Mouse (Mus musculus): ENCODE measurements around the gene Sh3gl3. TPM values are rescaled to one million over a fixed set of nuclear protein-coding genes. Genes with fewer than 3 reads are reported as not detected.
A peak's percentile ranks its signal among the peaks of the same experiment; 100 is the strongest.

The Sh3gl3 gene
- total RNA-seq, 2 experiments from 2014 or later, result 0.51 to 0.67 TPM

DNA sequence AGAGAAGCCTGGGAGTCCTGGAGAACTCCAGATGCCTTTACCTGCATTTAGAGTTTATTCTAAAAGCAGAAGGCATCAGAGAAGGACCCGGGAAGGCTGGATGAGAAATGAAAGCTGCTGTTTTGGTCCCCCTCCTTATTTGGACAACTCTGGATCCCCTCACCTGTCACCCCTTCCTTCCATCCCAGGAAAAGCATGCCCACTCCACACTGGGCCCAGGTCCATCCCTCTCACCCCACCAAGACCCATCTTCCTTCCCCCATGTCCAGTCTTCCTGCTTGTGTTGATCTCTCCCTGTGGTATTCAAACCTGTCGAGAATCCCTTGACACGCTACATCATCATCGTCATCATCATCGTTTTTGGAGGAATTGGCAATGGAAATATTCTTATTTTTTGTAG is 101.3 kb downstream of the Sh3gl3 start:
- intact Hi-C loops (cut with DNase I), result no loop called here
- DNase-seq, result no peak

DNA sequence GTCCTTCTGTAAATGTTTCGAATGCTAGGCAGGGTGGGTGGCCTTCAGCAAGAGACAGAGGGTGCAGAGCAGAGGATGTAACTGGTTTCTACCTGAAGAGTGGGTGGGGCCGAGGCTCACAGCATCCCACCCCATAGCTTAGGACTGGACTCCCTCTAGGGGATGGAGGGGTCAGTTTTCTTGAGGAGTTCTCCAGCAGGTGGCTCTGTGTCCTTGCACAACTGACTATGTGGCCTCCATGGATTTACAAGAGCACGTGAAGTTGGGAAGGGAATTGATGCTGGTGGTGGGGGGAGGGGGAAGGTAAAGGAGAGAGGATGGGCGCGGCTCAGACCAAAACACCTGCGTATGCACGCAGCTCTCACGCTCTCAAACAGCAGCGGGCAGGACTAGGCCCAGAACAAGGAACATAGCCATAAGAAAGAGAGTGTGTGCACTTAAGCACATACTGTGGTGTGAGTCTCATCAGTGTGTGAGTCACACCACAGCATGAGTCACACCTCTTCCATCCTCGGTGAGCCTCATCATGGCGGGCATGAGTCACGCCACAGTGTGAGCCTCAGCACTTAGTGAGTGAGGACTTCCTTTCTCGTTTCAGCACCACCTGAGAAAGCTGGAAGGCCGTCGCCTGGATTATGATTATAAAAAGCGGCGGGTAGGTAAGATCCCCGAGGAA is 102.0 kb downstream of the Sh3gl3 start:
- intact Hi-C loops (cut with DNase I), result no loop called here

DNA sequence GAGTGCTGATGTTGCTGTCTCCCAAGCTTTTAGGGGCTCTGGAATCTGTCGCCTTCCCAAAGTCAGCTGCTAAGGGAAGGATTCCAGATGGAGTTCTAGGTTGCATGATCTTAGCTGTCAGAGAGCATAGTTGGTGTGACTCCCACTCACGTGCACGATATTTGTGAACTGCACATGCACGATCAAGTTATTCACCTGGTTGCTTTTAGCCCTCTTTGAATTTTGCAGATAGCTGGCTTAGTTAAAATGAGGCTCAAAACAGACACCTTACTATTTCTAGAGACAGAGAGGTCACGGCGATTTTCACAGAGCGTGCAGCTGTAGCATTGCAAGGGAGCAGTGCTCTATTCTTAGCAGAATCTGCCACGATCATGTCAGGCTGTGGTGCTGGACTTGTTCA is 108.4 kb downstream of the Sh3gl3 start:
- intact Hi-C loops (cut with DNase I), result no loop called here
- DNase-seq, result no peak

More for the DNA sequence above, 102.0 kb downstream of the Sh3gl3 start:
- DNase-seq, result no peak

DNA sequence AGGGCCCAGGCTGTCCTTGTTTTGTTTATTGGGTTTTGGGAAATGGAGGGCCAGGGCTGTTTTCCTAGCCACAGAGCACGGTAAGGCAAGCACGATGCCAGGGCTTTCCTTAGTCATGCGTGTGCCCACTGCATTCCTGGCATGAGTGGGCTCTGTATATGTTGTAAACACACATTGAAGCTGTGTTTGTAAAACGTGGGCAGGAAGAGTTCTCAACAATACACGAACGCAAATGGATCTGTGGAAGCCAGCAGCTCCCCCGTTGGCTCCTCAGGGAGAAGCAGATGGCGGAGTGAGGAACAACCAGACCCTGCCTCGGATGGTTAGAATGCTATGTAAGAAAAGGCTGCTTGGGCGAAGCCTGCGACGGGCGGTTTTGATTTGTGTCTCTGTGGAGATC is 108.8 kb downstream of the Sh3gl3 start:
- no peak for DNase-seq
- intact Hi-C loops (cut with DNase I), result no loop called here

DNA sequence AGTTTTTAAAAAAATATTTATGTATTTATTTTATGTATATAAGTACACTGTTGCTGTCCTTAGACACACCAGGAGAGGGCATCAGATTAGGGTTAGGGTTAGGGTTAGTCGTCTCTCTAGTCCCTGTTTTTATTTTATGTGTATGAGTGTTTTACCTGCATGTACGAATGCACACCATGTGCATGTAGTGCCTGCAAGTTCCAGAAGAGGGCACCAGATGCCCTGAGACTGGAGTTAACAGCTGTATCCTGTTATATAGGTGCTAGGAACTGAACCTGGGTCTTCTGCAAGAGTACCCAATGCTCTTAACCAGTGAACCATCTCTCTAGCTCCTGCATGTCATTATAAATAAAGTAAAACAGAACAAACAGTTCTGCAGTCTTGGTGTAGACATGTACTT is 113.6 kb downstream of the Sh3gl3 start:
- no peak for DNase-seq
- intact Hi-C loops (cut with DNase I), result no loop called here

DNA sequence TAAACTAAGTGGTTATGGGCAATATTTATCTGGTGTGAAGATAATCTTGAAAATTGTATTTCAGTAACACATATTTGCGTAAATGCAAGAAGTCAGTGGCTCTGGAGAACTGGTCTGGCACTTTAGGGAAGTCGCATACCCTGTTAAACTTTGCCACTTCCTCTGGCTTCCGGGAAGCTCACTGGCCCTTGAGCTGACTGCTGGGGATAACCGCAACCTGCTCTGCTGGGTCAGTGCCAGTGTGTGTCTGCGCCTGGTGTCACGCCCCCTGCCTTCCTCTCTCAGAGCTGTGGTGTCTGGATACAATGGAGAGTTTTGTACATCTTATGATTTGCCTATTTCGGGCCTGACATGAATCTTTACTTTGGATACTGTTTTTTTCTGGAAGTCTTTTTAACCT is 119.8 kb downstream of the Sh3gl3 start:
- no peak for DNase-seq
- intact Hi-C loops (cut with DNase I), result no loop called here

DNA sequence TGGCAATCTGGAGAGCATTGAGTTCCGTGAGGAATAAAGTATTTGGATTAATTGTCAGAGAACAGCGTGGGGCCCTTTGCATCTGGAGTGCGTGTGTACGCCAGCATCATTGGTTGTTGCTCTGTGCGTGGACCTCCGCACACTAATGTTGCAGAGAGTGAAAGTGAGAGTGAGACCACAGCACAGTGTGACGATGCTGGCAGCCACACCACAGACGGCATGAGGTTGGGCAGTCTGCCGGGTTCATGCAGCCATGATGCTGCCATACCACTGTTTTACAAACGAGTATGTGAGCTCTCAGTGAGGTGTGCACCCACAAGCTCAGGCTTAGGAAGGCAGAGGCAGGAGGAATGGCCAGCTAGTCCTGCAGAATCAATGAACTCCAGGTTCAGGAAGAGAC is 120.4 kb downstream of the Sh3gl3 start:
- no peak for DNase-seq
- intact Hi-C loops (cut with DNase I), result no loop called here

DNA sequence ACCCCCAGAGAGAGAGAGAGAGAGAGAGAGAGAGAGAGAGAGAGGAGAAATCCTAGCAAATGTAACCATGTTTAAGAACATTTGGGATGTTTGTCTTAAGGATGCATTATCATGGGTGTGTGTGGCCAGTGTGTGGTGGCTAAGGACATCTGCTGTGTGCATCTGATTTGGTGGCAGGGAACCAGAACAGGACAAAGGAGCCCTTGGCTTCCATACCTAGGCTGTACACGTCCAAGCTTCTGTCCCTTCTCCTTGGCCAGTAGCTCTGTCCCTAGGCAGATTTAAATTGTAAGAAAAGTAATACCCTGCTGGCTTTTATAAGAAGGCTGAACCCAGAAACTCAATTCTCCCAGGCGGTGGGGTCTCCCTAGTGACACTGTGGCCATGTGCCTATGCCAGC is 121.0 kb downstream of the Sh3gl3 start:
- DNase-seq, result no peak
- intact Hi-C loops (cut with DNase I), result no loop called here

DNA sequence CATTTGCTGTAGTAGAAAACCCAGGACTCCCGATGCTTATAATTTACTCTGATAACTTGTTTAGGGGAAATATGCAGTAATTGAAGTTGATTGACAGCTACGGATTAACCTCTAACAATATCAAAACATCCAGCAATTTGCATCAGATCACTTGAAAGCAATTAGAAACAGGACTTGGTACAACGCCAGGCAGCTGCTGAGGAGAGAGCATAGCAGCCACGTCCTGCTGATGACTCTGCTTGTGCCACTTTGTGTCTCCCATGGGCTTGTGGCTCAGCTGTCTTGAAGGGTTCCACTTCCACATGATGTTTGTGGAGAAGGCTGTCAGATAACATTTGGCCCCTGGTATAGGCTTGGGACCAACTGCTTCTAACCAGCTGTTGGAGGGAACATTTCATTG is 134.8 kb downstream of the Sh3gl3 start:
- DNase-seq, result no peak
- intact Hi-C loops (cut with DNase I), result no loop called here

DNA sequence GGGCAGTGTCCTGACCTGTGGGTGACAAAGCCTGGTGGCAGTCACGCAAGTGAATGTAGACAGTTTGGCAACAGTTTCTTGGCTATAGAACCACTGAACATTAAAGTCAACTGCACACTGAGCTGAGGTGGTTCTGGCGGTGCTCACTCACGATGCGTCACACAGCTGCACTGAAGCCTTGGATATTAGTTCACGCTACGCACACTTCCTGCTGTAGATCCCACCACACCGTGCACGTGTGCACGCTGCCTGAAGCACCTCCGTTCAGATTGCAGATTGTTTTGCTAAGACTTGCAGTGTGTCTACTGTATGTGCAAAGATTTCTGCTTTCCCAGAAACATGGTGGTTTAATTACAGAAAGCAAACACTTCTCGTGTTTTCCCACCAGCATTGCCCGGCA is 144.9 kb downstream of the Sh3gl3 start:
- DNase-seq, result no peak
- intact Hi-C loops (cut with DNase I), result no loop called here

DNA sequence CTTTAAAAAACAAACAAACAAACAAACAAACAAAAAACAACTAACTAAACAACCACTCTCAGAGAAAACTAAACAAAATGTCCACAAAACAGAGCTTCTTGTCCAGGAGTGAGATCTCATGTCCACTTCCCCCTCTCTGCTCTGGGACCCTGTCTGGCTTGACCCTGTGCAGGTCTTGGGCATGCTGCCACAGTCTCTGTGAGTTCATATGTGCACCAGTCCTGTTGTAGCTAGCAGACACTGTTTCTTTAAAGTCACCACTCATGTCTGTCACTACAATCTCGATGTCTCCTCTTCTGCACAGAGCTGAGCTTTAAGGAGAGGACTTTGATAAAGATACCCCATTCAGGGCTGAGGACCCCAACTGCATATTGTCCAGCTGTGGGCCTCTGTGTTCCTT is 153.0 kb downstream of the Sh3gl3 start:
- DNase-seq, result no peak
- intact Hi-C loops (cut with DNase I), result no loop called here

DNA sequence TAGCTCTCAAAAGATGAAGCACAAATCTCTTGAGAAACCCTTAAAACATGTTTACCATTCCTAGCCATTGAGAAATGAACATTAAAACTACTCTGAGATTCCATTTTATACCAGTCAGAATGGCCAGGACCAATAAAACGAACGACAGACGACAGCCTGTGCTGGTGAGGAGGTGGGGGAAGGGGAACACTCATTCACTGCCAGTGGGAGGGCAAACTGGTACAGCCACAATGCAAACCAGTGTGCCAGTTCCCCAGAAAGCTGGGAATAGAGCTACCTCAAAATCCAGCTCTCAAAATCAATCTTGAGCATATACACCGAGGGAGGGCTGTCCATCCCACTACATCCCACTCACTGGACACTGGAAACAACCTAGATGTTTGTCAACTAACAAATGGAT is 153.6 kb downstream of the Sh3gl3 start:
- intact Hi-C loops (cut with DNase I), result no loop called here
- no peak for DNase-seq

DNA sequence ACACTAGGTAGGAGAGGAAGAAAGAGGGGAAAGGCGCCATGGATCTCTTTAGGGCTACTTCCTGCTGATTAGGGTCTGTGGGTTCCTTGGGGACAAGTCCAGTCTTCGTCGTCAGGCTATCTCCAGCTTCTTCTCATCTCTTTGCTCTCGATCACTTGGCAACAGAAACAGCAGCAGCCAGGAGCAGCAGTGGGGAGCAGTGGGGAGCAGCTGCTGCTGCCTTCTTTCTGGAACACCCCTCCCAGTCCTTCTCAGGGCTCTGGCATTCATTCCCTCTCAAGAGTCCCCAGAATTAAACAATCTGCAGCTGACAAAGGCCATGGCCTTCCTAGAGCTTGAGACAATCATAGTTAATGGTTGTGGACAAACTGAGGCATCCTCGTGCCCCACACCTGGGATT is 154.2 kb downstream of the Sh3gl3 start:
- DNase-seq, result no peak
- intact Hi-C loops (cut with DNase I), result no loop called here

DNA sequence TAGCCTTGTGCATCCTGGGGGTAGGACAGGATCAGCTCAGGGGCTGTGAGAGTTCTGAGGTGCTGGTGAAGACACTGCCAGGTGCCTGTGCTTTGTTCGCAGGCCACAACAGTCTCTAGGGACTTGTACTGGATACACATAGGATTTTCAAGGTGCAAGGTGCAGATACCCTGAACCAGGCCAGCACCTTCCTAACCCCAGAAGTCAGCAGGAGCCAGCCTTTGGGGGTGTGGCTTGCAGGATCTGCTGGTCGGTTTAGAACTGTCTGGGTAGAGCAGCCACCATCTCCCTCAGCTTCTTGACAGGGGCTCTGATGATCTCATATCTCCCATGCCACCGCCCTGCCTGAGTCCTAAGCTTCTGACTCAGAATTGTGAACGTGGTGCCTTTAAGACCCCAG is 156.2 kb downstream of the Sh3gl3 start:
- intact Hi-C loops (cut with DNase I), result loop anchor here (10.0 kb wide), 1 partner anchor 315 kb away; the partner anchor contains the start of genes Efl1 and Saxo2
- DNase-seq, result no peak

DNA sequence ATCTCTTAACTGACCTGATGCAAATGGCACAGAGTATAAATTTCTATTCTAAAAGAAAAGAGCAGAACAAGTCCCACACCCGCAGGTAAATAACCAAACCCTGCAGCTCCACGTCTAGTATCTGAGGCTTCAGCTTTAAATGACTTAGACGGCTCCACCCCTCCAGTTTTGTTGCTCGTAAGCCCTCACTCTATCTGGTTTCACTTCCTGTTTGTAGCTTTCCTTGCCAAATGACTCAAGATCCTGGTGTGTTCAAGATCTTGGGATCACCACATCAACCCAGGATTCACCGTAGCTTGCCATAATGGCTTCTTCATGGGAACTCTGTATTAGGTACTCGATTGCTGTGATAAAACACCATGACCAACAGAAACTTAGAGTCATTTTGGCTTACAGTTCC is 157.2 kb downstream of the Sh3gl3 start:
- no peak for DNase-seq
- intact Hi-C loops (cut with DNase I), result loop anchor here (10.0 kb wide), 1 partner anchor 314 kb away; the partner anchor contains the start of genes Efl1 and Saxo2

DNA sequence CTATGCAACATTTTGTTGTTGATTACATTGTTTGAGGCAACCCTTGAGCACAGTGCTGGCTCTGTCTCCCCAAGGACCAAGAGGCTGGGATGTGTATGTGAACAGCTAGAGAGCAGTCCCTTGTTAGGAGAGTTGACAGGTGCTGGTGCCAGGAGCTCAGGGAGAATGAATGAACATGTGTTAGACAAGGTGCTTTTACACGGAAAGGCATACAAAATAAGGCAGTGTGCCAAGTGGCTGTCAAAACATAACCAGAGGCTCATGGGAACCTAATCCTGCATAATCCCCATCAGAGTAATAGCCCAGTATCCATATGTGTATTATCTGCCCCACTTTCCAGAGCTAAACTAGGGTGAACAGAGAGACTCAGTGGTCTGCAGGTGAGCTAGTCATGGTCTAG is 160.4 kb downstream of the Sh3gl3 start:
- intact Hi-C loops (cut with DNase I), result loop anchor here (10.0 kb wide), 1 partner anchor 311 kb away; the partner anchor contains the start of genes Efl1 and Saxo2
- no peak for DNase-seq

DNA sequence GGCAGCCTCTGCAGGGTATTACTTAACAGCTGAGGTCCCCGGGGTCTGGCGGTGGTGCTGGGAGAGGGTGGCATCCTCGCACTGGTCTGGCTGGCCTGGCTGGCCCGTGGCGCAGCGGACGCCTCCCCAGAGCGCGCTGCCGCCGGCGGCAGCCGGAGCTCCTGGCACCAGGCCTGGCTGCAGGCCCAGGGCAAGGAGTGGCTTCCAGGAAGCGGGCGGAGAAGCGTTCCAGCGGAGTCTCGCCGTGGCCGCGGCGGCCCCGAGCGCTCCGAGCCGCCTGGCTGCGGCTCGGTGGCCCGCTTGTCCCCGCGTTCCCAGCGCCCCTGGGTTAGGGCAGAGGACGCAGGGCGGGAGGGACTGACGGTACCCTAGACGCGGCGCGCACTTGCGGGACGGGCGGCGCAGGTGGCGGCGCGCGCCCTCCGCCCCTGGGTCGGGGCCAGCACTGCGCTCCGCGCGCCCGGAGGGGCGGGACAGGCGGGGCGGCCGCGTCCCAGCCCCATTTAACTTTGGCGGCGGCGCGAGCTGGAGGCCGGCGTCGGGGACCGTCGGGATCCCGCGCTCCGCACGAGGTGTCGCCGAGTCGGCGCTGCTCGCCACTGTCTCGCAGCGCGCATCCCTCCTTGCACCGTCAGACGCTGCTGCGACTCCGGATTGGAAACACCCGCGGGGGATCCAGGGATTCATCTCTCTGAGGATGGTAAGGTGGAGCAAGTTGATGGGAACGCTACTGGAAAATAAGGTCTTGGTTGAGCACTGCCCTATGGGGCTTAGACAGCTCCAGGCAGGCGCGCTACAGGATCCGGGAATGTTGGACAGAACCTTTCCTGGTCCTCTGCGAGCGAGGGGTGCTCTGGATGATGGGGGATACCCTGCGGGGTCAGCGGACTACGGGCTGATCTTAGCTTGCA is 161.8 kb downstream of the Sh3gl3 start, which contains the start of gene Adamtsl3:
Gene Adamtsl3 (plus strand): TSS at position 484 of the 911 bp plus-strand sequence.
- intact Hi-C loops (cut with DNase I), result loop anchor here (2.0 to 10.0 kb wide), 2 partner anchors 75 to 309 kb away; partner anchors contain the start of genes Efl1 and Saxo2
- DNase-seq, result peak; percentile 62 to 72

DNA sequence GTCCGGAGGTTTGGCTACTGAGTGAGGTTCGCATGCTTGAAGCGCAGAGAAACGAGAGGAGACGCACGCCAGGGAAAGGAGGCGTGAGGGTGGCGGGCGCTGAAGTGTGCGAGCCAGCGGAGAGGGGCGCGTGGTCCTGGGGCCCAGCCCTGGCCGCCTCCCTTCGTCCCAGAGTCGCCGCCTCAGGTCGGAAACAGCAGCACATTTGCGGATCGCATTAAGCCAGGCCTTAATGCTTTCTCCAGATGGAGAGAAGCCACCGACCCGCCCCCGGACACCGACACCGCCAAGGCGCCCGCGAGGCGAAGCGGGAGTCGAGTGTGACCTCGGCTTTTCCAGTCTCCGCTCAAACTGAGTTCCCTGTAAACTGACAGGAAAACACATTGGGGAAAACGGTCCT is 162.5 kb downstream of the Sh3gl3 start:
- intact Hi-C loops (cut with DNase I), result loop anchor here (2.0 to 10.0 kb wide), 2 partner anchors 75 to 309 kb away; partner anchors contain the start of genes Efl1 and Saxo2

DNA sequence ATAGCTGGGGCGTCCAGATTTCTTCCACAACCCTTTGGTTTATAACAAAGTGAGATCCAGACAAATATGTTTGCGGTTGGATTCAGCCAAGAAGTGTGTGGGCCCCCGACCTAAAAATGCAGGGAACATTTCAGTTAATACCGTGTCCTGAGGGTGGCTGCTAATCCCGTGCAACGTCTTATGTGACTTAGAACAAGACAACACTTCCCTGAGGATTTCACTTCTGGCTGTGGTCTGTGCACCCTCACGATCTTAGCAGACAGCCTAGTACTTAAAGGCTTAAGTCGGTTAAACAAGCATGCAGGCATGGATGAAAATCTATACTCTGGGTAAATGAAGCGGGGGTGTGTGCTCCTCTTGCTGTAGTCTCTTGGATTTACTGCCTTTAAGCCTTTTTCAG is 164.5 kb downstream of the Sh3gl3 start:
- no peak for DNase-seq
- intact Hi-C loops (cut with DNase I), result loop anchor here (2.0 to 10.0 kb wide), 2 partner anchors 167 to 307 kb away; partner anchors contain the start of genes Efl1 and Saxo2

More for the DNA sequence above, 162.5 kb downstream of the Sh3gl3 start:
- peak; percentile 74 to 77 for DNase-seq

DNA sequence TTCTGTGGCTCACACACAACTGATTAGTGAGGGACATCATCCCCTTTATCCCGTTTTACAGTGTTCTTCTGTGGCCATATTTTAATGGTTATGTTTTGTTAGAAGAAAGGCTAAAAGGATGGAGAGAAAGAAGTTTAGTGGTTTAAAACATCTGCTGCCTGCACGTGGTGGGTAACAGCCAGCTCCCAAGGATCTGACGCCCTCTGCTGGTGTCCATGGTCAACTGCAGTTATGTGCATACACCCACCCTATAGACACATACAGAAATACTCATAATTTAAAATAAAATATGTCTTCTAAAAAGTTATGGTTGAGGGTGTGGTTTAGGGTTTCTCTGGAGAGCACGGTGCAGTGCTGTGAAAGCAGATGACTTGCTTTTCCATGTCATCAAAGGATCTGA is 164.9 kb downstream of the Sh3gl3 start:
- no peak for DNase-seq
- intact Hi-C loops (cut with DNase I), result loop anchor here (2.0 to 10.0 kb wide), 2 partner anchors 166 to 306 kb away; partner anchors contain the start of genes Efl1 and Saxo2

DNA sequence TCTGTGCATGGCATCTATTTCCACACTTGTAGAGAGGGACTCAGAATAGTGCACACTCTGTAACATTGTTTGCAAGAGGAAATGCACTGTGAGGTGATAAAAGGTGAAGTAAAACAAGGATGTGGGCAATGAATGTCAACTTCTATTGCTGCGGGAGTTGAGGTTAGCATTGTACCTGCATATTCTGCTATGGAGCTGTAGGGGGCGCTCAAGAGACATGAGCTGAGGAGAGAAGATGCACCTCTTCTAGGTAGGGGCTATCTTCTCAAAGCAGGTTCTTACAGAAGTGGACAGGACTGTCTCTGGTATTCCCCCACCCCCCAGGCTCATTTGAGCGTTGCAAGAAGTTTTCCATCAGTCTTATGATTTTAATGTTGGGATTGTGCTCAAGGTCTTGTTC is 165.6 kb downstream of the Sh3gl3 start:
- peak in 1 of 2 experiments; percentile 23 for DNase-seq

More for the DNA sequence above, 165.6 kb downstream of the Sh3gl3 start:
- intact Hi-C loops (cut with DNase I), result loop anchor here (2.0 to 10.0 kb wide), 2 partner anchors 166 to 306 kb away; partner anchors contain the start of genes Efl1 and Saxo2

All from heart, postnatal 36 days (tissue).